Comparison of ENCODE assay signal across 9 mouse cellular contexts in the genomic region with DNA sequence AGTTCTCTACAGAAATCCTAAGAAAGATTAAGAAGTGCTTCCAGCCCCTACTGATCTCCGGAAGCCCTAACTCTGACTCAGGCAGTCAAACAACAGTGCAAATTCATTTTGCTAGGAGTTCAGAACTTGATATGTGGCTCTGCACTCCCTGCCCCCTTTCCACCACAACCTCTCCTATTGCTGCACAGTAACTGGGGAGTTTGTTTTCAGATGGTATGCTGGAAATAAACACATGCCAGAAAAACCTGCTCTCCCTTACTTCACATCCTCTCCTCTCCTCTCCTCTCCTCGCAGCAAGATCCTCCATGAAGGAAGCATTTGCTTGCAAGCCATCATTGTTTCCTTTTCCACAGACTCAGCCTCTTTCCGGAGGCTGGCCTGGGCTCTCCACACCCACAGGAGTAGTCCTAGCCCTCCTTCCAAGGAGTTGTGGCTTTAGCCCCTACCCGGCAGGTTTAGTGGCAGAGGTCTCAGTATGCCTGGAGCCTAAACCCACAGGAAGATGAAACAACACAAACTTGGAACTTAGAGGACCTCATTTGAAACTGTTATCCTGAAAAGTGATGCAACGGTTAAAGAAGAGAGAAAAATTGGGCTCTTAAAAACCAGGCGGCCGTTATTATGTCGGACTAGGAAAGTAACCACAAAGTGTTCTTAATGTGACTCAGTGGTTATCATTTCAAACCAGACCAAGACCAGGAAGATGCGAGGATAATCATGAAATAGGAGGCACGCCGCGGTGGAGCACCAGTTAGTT. TPM values are rescaled to one million over a fixed set of nuclear protein-coding genes. Genes with fewer than 3 reads are reported as not detected.
DNase-seq lines count a peak whose midpoint lies in the region; ATAC-seq and TF ChIP-seq lines count a peak whose summit lies in the region.
"Had no signal": no experiment of that assay in that cellular context is flagged by ENCODE, and none has a peak within 500 bp of the region (broad histone marks: within the 10 kb centered on the region; RNA-seq: fewer than 3 reads in every experiment).

No protein-coding gene starts in this region.

- peak; percentile 6 for DNase-seq in urinary bladder, postnatal 14 days (ENCODE audit: low spot score)
- DNase-seq in urinary bladder, adult 18-20 months (ENCODE audit: low spot score in 2 of 2), result no peak
- DNase-seq in heart, adult 18-20 months, result peak; percentile 45 to 60
- peak; percentile 56 for DNase-seq in limb, embryonic 10.5 days (ENCODE audit: low spot score)
- no peak for DNase-seq in stomach, postnatal 0 days (ENCODE audit: low spot score)
- no peak for DNase-seq in adrenal gland, postnatal 36 days
- DNase-seq in frontal cortex, adult 2 months (ENCODE audit: extremely low spot score in 1 of 2, low spot score in 1 of 2), result no peak
- DNase-seq in adrenal gland, adult 2 months, result no peak

- H3K36me3 ChIP-seq in limb, embryonic 10.5 days, result no peaks in the 10 kb centered on the region
- no peaks in the 10 kb centered on the region for H3K36me3 ChIP-seq in stomach, postnatal 0 days (ENCODE audit: control insufficient read depth, insufficient read depth, low read length)
- H3K36me3 ChIP-seq: liver, embryonic 15.5 days had no signal

- 32% methylated on average over 12 of the region's 12 CpGs for WGBS in limb, embryonic 10.5 days
- 35% methylated on average over 12 of the region's 12 CpGs for WGBS in stomach, postnatal 0 days

- TF ChIP-seq EP300 in stomach, postnatal 0 days (optimal IDR thresholded peaks at IDR 0.05), result peak; percentile 2

- H3K9me3 ChIP-seq in limb, embryonic 10.5 days (replicated peaks), result no peaks in the 10 kb centered on the region
- H3K9me3 ChIP-seq in stomach, postnatal 0 days (ENCODE audit: control insufficient read depth, low read length), result no peaks in the 10 kb centered on the region
- H3K9me3 ChIP-seq: liver, embryonic 15.5 days had no signal

- H3K4me1 ChIP-seq in limb, embryonic 10.5 days, result peaks cover 43% of the 10 kb centered on the region
- H3K4me1 ChIP-seq in stomach, postnatal 0 days (replicated peaks; ENCODE audit: control insufficient read depth, insufficient read depth), result 0 out of 2 replicates have a peak, but pooled peaks cover 6% of the 10 kb centered on the region
- H3K4me1 ChIP-seq: liver, embryonic 15.5 days had no signal

- H3K27ac ChIP-seq in limb, embryonic 10.5 days, result peak overlapping the region; percentile 92
- peak overlapping the region; percentile 80 for H3K27ac ChIP-seq in stomach, postnatal 0 days (replicated peaks)
- H3K27ac ChIP-seq: liver, embryonic 15.5 days had no signal

- H3K4me3 ChIP-seq in limb, embryonic 10.5 days, result peak overlapping the region; percentile 33
- H3K4me3 ChIP-seq in stomach, postnatal 0 days (ENCODE audit: low read depth, low read length), result no peak overlapping the region
- H3K4me3 ChIP-seq: liver, embryonic 15.5 days had no signal

- no peak; the same call in 1 of the 2 replicates for ATAC-seq in stomach, postnatal 0 days (ENCODE audit: low FRiP score, low TSS enrichment)

- 0 out of 2 replicates have a peak overlapping the region, but pooled peaks have one; percentile 1 for H3K4me2 ChIP-seq in stomach, postnatal 0 days (replicated peaks; ENCODE audit: low read depth)
- H3K4me2 ChIP-seq: liver, embryonic 15.5 days had no signal

- H3K9ac ChIP-seq in stomach, postnatal 0 days (ENCODE audit: low read length), result no peak overlapping the region
- H3K9ac ChIP-seq: liver, embryonic 15.5 days had no signal

- no peak for TF ChIP-seq CTCF in stomach, postnatal 0 days (IDR thresholded peaks at IDR 0.05; ENCODE audit: low read depth)

- no peaks in the 10 kb centered on the region for H3K27me3 ChIP-seq in limb, embryonic 10.5 days (ENCODE audit: low read depth, poor library complexity, severe bottlenecking)
- no peaks in the 10 kb centered on the region for H3K27me3 ChIP-seq in stomach, postnatal 0 days (ENCODE audit: control insufficient read depth, insufficient read depth, low read length)
- H3K27me3 ChIP-seq: liver, embryonic 15.5 days had no signal

RNA-seq across cellular contexts. Expression of gene Col1a2, which starts 47.7 kb away (rescaled TPM):
- 10 to 100 TPM; 54.7 to 63.2 TPM for total RNA-seq in heart, adult 18-20 months (2021)
- polyA plus RNA-seq in limb, embryonic 10.5 days (2016; fragmentation: Nextera tagmentation; extraction: Ambion mirVana), result 109 and 248 TPM in 2 replicates
- polyA plus RNA-seq in stomach, postnatal 0 days (2015; fragmentation: Nextera tagmentation; extraction: Ambion mirVana), result 488 and 504 TPM in 2 replicates
- total RNA-seq in adrenal gland, postnatal 36 days (2021), result 100 to 1,000 TPM; 123 to 220 TPM
- polyA plus RNA-seq in frontal cortex, adult 2 months (2012; rRNA removed), result 9.0 and 11.9 TPM in 2 replicates
- total RNA-seq in adrenal gland, adult 2 months (2021), result 100 to 1,000 TPM in 1 of 2 experiments, 10 to 100 TPM in 1; 56.3 to 121 TPM
- polyA plus RNA-seq in adrenal gland, adult 2 months (2012; rRNA removed), result 41.9 and 43.7 TPM in 2 replicates

Comparison
In these comparisons a context has a peak if more than half of its experiments do, and no peak if none do; other contexts are left out.
1. DNase-seq: peak in urinary bladder, postnatal 14 days (single experiment), heart, adult 18-20 months (2 of 2) and limb, embryonic 10.5 days (single experiment); none in urinary bladder, adult 18-20 months (0 of 2), stomach, postnatal 0 days (single experiment), adrenal gland, postnatal 36 days (0 of 2), frontal cortex, adult 2 months (0 of 2) and adrenal gland, adult 2 months (single experiment).